Mouse (Mus musculus): Measurements from ENCODE around the gene Srrd. TPM values are rescaled to one million over a fixed set of nuclear protein-coding genes. Genes with fewer than 3 reads are reported as not detected.
A peak's percentile ranks its signal among the peaks of the same experiment; 100 is the strongest.

Srrd gene
- polyA plus RNA-seq, 1 experiment, result not detected

GRCm38 (mm10) chr5:112381154-112381553 lies 38.3 kb upstream of the Srrd start:
- WGBS, result 86% methylated on average over 11 of the region's 11 CpGs
- TF ChIP-seq POLR2A (IDR thresholded peaks at IDR 0.05; ENCODE audit: insufficient read depth, low read depth, low read length) (no peak), CTCF (IDR thresholded peaks at IDR 0.05; ENCODE audit: insufficient read depth, low read depth, low read length) (no peak)
- H3K4me1 ChIP-seq (ENCODE audit: control insufficient read depth, insufficient read depth, low read length), result peaks cover 42% of the 10 kb centered on the region
- no peak overlapping the region for H3K4me3 ChIP-seq (ENCODE audit: insufficient read depth, low read depth, low read length)
- no peak overlapping the region for H3K27ac ChIP-seq (ENCODE audit: insufficient read depth, low read depth, low read length)

- 80% methylated on average over 6 of the region's 6 CpGs for whole genome bisulfite sequencing
Observed at GRCm38 (mm10) chr5:112378716-112379115, 35.9 kb upstream of the Srrd start.

GRCm38 (mm10) chr5:112377380-112377779 lies 34.5 kb upstream of the Srrd start:
- peaks cover 42% of the 10 kb centered on the region for H3K4me1 ChIP-seq (ENCODE audit: control insufficient read depth, insufficient read depth, low read length)
- no peak for TF ChIP-seq POLR2A (IDR thresholded peaks at IDR 0.05; ENCODE audit: insufficient read depth, low read depth, low read length)
- TF ChIP-seq CTCF (IDR thresholded peaks at IDR 0.05; ENCODE audit: insufficient read depth, low read depth, low read length), result no peak
- no peak overlapping the region for H3K4me3 ChIP-seq (ENCODE audit: insufficient read depth, low read depth, low read length)
- peak overlapping the region; percentile 34 for H3K27ac ChIP-seq (ENCODE audit: insufficient read depth, low read depth, low read length)
- 83% methylated on average over 1 of the region's 1 CpGs for WGBS

More at GRCm38 (mm10) chr5:112378716-112379115, 35.9 kb upstream of the Srrd start:
- Histone ChIP-seq H3K27ac (ENCODE audit: insufficient read depth, low read depth, low read length) (no peak overlapping the region), H3K4me3 (ENCODE audit: insufficient read depth, low read depth, low read length) (no peak overlapping the region), H3K4me1 (ENCODE audit: control insufficient read depth, insufficient read depth, low read length) (peaks cover 50% of the 10 kb centered on the region)
- TF ChIP-seq POLR2A (IDR thresholded peaks at IDR 0.05; ENCODE audit: insufficient read depth, low read depth, low read length) (no peak), CTCF (IDR thresholded peaks at IDR 0.05; ENCODE audit: insufficient read depth, low read depth, low read length) (no peak)

GRCm38 (mm10) chr5:112376111-112376510 lies 33.3 kb upstream of the Srrd start:
- no peak overlapping the region for H3K4me3 ChIP-seq (ENCODE audit: insufficient read depth, low read depth, low read length)
- WGBS, result 56% methylated on average over 4 of the region's 4 CpGs
- H3K27ac ChIP-seq (ENCODE audit: insufficient read depth, low read depth, low read length), result peak overlapping the region; percentile 12; the same call in 1 of the 2 replicates
- no peak for TF ChIP-seq CTCF (IDR thresholded peaks at IDR 0.05; ENCODE audit: insufficient read depth, low read depth, low read length)
- TF ChIP-seq POLR2A (IDR thresholded peaks at IDR 0.05; ENCODE audit: insufficient read depth, low read depth, low read length), result no peak
- peaks cover 43% of the 10 kb centered on the region for H3K4me1 ChIP-seq (ENCODE audit: control insufficient read depth, insufficient read depth, low read length)

GRCm38 (mm10) chr5:112371933-112372332 lies 29.1 kb upstream of the Srrd start:
- no peak for TF ChIP-seq CTCF (IDR thresholded peaks at IDR 0.05; ENCODE audit: insufficient read depth, low read depth, low read length)
- no peak for TF ChIP-seq POLR2A (IDR thresholded peaks at IDR 0.05; ENCODE audit: insufficient read depth, low read depth, low read length)
- Histone ChIP-seq H3K4me1 (ENCODE audit: control insufficient read depth, insufficient read depth, low read length) (peaks cover 46% of the 10 kb centered on the region), H3K27ac (ENCODE audit: insufficient read depth, low read depth, low read length) (peak overlapping the region; percentile 74), H3K4me3 (ENCODE audit: insufficient read depth, low read depth, low read length) (no peak overlapping the region)
- 26% methylated on average over 7 of the region's 7 CpGs for WGBS

GRCm38 (mm10) chr5:112370236-112370813 lies 27.5 kb upstream of the Srrd start:
- WGBS, result 73% methylated on average over 12 of the region's 12 CpGs

GRCm38 (mm10) chr5:112369326-112369725 lies 26.5 kb upstream of the Srrd start:
- no peak for TF ChIP-seq CTCF (IDR thresholded peaks at IDR 0.05; ENCODE audit: insufficient read depth, low read depth, low read length)
- no peak for TF ChIP-seq POLR2A (IDR thresholded peaks at IDR 0.05; ENCODE audit: insufficient read depth, low read depth, low read length)
- Histone ChIP-seq H3K27ac (ENCODE audit: insufficient read depth, low read depth, low read length) (no peak overlapping the region), H3K4me1 (ENCODE audit: control insufficient read depth, insufficient read depth, low read length) (peaks cover 32% of the 10 kb centered on the region), H3K4me3 (ENCODE audit: insufficient read depth, low read depth, low read length) (no peak overlapping the region)
- 80% methylated on average over 13 of the region's 13 CpGs for WGBS

More at GRCm38 (mm10) chr5:112370236-112370813, 27.5 kb upstream of the Srrd start:
- Histone ChIP-seq H3K4me1 (ENCODE audit: control insufficient read depth, insufficient read depth, low read length) (peaks cover 32% of the 10 kb centered on the region), H3K4me3 (ENCODE audit: insufficient read depth, low read depth, low read length) (no peak overlapping the region), H3K27ac (ENCODE audit: insufficient read depth, low read depth, low read length) (no peak overlapping the region)
- no peak for TF ChIP-seq CTCF (IDR thresholded peaks at IDR 0.05; ENCODE audit: insufficient read depth, low read depth, low read length)
- TF ChIP-seq POLR2A (IDR thresholded peaks at IDR 0.05; ENCODE audit: insufficient read depth, low read depth, low read length), result no peak

GRCm38 (mm10) chr5:112368666-112369065 lies 25.8 kb upstream of the Srrd start:
- H3K27ac ChIP-seq (ENCODE audit: insufficient read depth, low read depth, low read length), result no peak overlapping the region
- no peak overlapping the region for H3K4me3 ChIP-seq (ENCODE audit: insufficient read depth, low read depth, low read length)
- WGBS, result 84% methylated on average over 10 of the region's 10 CpGs
- peaks cover 32% of the 10 kb centered on the region for H3K4me1 ChIP-seq (ENCODE audit: control insufficient read depth, insufficient read depth, low read length)
- TF ChIP-seq CTCF (IDR thresholded peaks at IDR 0.05; ENCODE audit: insufficient read depth, low read depth, low read length), result no peak
- TF ChIP-seq POLR2A (IDR thresholded peaks at IDR 0.05; ENCODE audit: insufficient read depth, low read depth, low read length), result no peak

- TF ChIP-seq POLR2A (IDR thresholded peaks at IDR 0.05; ENCODE audit: insufficient read depth, low read depth, low read length) (no peak), CTCF (IDR thresholded peaks at IDR 0.05; ENCODE audit: insufficient read depth, low read depth, low read length) (no peak)
- peaks cover 32% of the 10 kb centered on the region for H3K4me1 ChIP-seq (ENCODE audit: control insufficient read depth, insufficient read depth, low read length)
- H3K27ac ChIP-seq (ENCODE audit: insufficient read depth, low read depth, low read length), result no peak overlapping the region
- 67% methylated on average over 12 of the region's 12 CpGs for WGBS
- H3K4me3 ChIP-seq (ENCODE audit: insufficient read depth, low read depth, low read length), result no peak overlapping the region
Observed at GRCm38 (mm10) chr5:112367929-112368328, 25.1 kb upstream of the Srrd start.

Data from olfactory bulb, adult 2 months (tissue).